Mouse (Mus musculus) skeletal muscle tissue, adult 2 months (tissue): ENCODE data around the gene Zgrf1.

Experiments
- DNase-seq: peaks from one replicate; pipeline ENCODE4 v3.0.0-alpha.2; 2012; ENCODE audit warnings: low read depth, low spot score

The Zgrf1 gene

DNA sequence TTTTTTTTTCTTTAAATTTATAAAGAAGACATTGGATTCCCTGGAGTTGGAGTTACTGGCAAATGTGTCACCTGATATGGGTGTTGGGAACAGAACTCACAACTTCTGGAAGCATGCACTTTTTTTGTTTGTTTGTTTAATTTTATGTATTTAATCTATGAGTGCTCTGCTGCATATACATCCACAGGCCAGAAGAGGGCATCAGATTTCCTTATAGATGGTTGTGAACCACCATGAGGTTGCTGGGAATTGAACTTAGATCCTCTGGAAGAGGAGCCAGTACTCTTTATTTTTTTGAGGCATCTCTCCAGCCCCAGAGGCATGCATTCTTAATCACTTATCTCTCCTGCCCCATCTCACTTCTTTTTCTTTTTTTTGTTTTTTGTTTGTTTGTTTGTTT lies 4.9 kb downstream of the Zgrf1 start:
- no peak for DNase-seq

DNA sequence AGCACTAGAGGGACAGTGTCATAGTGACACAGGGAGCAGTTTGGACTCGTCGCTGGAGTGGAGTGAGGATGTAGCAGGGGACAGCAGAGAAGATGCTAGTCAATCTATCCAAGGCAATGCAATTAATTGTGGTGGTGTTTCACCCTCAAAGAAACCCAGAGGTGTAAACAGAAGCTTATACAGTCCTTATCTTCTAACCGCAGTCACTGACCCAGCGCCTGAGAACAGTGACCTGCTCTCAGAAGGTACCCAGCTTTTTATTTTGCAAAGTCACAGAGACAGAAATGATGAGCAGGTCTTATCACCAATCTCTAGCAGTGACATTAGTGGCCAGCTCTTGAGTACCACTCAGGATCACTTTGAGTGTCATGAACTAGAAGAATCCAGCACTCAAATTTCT lies 9.7 kb downstream of the Zgrf1 start:
- no peak for DNase-seq

DNA sequence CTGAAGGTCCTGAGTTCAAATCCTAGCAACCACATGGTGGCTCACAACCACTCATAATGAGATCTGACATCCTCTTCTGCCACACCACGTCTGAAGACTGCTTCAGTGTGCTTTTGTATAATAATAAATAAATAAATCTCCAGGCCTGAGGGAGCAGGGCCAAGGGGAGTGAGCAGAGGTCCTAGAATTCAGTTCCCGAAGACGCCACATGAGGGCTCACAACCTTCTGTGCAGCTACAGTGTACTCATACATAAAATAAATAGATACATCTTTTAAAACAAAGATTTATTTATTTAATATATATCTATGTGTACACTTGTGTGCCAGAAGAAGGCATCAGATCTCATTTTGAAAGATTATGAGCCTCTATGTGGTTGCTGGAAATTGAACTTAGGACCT lies 11.8 kb downstream of the Zgrf1 start:
- DNase-seq, result no peak

DNA sequence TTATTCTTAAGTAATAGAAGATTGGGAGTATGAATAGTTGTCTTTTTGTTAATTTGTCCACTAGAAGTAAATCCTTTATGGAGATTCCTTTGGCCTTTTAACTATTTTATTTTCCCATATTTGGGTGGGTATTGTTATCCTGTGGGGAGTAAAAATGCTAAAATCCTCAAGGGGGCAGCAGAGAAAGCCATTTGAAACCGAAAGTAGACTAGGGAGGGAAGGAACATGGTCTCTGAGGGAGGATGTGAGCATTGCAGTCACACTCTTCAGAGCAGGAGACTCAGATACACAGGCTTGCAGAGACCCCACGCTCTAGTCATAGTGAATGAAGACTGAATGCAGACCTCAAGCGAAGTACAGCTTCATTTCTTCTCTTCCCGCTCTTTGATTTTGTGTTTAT lies 19.3 kb downstream of the Zgrf1 start:
- peak; percentile 13 for DNase-seq

DNA sequence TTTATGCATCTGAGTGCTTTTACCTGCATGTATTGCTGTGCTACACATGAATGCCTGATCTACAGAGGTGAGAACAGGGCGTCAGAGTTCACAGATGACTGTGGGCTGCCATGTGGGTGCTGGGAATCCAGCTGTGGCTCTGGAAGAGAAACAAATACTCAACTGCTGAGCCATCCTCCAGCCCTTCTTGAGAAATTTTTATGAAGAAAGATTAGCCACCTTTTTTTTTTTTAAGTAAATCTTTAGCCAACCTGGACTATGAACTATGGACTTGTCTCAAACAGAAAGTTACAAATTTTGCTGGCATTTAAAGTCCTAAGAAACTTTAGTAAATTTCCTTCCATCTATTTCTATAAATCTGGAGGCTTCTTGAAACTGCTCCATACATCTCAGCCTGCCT lies 43.8 kb downstream of the Zgrf1 start:
- no peak for DNase-seq

DNA sequence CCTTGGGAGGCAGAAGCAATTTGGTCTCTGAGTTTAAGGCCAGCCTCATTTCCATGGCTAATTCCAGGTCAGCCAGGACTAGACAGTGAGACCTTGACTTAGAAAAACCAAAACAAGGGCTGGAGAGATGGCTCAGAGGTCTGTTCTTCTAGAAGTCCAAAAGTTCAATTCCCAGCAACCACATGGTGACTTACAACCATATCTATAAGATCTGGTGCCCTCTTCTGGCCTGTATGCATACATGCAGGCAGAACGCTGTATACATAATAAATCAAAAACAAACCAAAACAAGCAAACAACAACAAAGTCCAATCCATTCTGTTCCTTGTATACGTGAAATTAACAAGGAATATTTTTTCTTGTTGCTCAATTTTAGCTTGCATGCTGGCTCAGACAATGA lies 54.8 kb downstream of the Zgrf1 start:
- no peak for DNase-seq

DNA sequence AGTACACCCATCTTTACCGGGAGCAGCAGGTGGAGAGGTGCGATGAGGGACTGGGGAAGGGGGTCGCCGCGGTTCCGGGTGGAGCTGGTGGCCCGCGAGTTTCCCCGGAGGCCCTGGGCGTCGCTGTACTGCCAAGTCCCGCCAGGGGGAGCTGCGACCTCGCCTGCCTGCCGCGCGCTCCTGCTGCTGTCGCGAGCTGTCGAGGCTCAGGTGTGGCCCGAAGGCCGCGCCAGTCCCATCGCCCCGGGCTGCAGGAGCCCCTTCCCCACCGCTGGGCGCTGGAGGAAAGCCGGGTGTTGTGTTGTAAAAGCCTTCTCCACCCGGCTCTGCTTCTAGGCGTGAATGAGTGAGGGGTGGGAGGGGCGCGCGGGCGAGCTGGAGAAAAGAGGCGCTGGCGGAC lies 72.0 kb downstream of the Zgrf1 start:
- peak; percentile 10 for DNase-seq

DNA sequence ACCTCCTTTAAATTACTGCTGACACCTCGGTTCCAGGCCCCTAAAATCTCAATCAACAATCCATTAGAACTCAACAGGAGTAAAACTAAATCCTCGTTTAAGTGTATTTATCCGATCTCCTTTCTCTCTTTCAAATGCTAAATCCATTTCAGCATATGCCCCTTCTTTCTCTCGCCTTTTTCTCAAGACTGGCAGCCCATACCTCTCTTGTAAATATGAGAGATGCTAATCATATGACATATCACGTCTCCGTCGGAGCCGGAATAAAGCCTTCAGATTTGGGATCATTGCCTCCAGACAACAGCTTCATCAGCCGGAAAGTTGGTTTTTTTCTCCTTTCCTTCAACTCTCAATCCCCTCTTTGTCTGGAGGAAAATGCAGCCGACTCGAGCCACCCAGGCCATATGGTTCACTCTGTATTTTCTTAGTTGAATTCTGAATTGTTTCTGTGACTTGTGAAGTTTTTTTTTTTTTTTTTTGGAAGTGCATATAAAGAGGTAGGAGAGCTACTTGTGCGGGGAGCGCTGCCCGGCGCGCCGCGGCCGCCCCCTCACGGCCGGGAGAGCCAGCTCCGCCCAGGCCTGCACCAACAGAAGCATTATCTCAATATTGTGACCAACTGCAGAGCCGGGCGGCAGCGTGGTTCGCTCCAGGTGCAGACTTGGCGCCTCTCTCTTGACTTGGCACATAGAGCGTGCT lies 72.6 kb downstream of the Zgrf1 start:
- DNase-seq, result no peak

DNA sequence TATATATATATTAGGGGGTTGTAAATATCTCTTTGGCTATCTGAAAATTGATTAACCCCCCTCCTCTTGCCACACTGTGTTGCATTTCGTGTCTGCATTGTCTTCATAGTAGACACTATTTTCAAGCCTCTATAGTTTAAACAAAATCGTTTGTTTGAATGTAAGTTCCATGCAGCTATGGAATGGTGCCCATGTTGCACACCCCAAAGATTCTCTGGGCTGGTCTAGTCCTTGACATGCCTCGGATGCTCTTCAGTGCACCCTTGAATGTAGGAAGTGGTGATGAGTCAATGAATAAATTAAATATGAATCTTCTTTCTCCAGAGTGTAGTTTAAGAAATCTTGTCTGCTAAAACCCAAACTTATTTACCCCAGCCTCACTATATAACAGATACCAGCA lies 73.2 kb downstream of the Zgrf1 start:
- no peak for DNase-seq

DNA sequence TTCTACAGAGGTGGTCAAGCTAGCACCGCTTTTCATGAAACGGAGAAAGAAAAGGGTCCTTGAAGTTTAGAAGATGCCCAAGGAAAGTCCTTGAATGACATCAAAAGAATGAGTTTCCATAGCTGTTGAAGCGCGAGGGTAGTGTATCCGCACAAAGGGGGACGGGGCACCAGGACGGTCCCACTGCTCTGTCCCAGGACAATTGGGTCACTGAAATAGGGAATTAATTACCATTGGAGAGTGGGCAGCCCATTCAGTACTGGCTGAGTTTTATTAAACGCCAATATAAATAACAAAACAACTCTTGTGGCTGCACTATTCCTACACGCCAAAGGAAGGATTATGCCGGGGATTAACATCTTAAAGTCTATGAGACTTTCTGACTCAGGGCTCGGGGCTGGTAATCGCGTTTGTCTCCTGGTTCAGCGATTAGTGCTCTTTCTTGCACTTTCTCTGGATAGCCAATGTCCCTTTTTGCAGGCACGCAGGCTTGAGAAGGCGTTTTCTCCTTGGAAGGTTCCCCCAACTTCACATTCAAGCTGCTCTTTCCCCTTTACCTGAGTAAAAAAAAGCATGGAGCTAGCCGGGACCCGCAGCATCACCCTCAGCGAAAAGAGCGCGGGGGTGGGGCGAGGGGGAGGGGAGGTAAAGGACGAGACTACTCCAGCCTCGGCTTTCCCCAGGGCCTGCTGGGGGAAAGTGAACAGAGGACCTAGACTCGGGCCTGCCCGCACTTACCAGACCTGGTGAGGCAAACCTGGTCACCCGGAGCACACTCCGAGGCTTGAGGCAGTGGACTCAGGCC lies 74.1 kb downstream of the Zgrf1 start:
- DNase-seq, result no peak

DNA sequence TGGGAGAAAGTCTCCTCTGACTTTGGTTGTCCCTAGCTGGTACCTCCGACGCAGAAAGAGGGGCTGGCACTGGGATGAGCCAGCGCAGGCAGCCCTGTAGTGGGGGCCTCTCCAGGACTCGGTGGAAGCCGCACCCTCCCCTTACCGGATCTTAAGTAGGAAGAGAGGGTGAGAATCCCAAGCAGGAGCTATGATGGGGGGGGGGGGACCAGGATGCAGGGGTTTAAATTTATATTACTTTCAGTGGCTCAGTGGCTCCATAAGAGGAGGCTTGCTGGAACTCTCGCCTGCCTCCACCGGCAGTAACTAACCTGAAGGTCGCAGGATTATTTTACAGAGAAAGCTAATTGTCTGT lies 74.6 kb downstream of the Zgrf1 start:
- no peak for DNase-seq

DNA sequence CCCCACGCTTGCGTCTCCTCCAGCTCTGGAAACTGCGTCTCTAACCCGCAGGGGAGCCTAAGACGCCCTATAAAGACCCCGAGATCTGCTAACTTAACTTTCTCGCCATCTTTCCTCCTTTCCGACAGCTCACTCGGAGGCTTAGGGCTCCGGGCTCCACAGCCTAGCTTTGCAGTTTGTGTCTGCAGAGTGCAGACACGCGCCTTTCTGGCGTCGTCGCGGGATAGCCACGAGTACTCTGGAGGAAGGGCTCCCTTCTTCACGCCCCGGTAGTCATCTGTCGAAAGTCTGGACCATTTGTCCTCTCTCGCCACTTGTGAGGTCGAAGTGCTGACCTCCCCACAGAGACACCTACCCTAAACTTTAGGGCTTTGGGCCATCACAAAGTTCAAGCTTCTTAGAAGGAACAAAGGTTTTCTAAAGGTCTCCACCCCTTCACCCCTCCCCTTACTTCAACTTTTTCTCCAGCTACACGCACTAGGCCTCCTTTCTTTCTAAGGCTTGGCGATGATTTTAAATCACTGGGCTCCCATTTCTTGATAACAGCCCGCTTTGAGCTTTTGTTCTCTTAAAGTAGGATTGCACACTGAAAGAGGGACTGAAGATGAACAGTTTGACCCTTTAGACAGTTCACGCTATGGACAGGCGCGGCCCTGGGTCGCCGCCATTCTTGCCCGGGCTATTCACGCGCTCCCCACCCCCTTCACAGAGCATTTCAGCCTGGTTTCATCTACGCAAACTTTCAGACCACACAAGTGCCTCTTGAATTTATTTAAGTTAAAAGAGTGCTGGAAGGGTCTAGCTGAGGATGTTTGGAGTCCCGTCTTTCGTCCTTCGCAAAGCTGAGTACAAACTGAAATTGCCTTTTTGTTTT lies 75.3 kb downstream of the Zgrf1 start:
- DNase-seq, result no peak

DNA sequence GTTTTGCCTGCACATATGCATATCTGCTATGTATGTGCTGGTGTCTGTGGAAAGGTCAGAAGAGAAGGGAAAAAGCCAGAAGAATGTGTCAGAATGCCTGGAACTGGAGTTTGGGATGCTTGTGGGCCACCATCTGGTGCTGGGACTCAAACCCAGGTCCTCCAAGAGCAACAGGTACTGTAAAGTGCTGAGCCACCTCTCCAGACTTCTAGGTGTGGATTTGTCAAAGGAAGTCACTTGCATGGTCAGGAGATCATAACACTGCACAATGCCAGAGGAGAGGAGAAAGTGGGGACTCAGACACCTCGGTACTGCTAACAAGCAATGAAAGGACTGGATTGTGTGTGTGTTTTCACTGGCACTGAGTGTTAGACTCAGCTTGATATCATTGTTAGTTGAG lies 76.9 kb downstream of the Zgrf1 start:
- DNase-seq, result no peak

DNA sequence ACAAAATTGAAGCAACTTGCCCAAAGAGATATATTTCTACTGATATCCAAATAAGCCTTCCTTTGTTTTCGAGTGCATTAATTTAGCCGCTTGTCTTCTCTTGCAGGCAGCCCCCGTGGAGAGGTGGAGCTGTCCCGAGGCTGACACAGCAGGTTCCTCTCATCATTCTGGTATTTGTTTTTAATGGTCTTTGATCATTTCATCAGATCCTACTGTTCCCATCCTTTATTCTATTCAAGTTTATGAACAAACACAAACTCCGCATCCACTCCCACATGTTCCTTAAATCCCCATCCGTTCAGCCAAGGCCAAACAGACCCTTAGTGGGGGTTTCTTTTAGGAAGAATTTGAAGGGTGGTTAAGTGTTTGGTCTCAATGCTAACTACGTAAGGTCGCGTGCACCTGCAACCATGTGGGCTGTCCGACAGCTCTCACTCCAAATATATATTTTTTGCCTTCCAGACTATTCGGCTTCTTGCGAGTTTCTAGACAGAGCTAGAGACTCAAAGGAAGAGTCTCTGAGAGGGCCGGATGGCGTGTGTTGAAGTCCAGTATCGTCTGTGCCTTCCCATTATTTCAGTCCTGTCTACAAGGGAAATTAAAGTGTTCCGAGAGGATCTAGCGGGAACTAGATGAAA lies 77.6 kb downstream of the Zgrf1 start:
- DNase-seq, result no peak

DNA sequence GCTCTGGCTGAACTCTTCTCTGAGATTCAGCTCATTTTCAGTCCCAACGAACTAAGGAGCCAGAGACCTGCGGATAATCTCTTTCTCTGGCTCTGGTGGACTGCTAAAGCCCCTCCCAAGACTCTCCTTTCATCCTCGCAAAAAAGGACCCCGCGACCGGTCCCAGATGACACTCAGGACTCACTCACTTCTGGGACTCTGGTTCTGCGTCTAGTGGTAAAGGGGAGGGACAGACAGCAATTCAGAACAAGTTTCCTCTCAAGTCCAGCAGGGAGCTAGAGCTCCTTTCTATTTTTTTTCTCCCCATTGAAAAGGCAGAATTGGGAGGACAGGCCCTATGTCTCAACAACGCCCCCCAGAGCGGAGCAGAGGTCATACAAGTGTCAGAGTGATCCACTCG lies 78.3 kb downstream of the Zgrf1 start:
- no peak for DNase-seq

DNA sequence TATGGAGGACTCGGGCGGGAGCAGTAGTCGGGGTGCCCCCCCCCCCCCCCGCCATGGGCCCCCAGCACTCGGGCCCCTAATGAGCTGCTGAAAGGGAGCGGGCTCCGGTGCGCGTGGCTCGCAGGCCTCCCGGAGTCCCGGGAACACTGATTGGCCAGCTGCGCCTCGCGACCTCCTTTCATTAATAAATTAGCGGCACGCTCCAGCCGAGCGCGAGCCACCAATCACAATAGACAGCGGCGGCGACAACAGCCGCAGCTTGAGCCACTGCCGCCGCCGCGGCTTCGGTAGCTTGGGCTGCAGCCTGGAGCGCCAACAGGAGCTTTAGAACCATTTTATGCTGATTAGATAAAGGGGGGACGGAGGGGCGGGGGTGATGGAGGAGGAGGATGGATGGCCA lies 79.2 kb downstream of the Zgrf1 start:
- DNase-seq, result no peak

DNA sequence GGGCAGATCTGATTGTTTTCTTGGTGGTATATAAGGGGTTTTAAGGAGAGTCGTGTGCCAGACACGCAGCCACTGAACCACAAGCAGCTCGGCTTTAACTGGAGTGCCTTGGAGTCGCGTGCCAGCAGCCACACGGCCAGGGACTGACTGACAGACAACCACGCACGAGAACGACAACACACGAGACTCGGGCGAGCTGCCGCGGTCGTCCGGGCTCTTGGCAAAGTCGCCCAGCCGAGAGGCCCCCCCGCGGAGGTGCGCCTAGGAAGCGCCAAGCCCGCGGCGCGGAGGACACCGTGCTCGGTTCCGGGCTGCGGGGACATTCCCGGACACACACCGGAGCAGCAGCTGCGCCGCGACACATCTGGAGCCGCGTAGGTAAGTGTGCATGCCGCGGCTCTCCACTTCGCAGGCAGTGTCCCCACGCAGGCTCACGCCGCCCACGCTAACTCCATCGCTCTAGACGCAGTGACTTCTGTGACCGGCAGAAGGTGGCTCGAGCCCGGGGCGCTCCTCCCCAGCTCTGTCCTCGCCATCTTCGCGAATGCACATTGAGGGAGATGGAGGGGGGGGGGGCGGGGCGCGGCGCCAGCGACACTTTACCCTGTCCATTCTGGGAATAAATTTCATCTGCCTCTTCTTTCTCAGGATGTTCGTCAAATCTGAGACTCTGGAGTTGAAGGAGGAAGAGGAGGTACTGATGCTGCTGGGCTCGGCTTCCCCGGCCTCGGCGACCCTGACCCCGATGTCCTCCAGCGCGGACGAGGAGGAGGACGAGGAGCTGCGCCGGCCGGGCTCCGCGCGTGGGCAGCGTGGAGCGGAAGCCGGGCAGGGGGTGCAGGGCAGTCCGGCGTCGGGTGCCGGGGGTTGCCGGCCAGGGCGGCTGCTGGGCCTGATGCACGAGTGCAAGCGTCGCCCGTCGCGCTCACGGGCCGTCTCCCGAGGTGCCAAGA lies 80.1 kb downstream of the Zgrf1 start, which contains the start of gene Neurog2:
Gene Neurog2, plus strand, starts transcription at position 56 of the 953 bp plus-strand sequence.
- no peak for DNase-seq

DNA sequence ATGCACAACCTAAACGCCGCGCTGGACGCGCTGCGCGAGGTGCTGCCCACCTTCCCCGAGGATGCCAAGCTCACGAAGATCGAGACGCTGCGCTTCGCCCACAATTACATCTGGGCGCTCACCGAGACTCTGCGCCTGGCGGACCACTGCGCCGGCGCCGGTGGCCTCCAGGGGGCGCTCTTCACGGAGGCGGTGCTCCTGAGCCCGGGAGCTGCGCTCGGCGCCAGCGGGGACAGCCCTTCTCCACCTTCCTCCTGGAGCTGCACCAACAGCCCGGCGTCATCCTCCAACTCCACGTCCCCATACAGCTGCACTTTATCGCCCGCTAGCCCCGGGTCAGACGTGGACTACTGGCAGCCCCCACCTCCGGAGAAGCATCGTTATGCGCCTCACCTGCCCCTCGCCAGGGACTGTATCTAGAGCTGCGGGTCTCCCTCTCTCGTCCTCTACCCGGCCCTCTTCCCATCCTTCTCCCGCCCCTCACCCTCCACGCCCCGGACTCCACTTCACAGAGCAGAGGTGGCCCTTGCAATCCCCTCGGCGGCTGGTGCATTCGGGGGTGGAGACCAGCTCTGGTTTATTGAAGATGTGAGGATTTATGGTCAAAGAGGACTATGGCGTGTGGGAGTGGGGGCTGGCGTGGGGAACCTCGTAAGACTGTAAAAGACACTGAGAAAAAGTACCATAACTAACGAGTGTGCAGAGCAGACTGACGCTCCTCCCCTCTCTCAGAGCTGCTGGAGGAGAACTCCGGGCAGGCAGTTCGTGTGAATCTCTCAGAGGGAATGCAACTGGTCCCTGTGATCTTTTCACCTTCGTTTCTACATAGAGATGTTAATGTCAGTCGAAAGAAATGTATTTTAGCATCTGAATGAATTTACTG lies 81.1 kb downstream of the Zgrf1 start:
- DNase-seq, result peak; percentile 29

DNA sequence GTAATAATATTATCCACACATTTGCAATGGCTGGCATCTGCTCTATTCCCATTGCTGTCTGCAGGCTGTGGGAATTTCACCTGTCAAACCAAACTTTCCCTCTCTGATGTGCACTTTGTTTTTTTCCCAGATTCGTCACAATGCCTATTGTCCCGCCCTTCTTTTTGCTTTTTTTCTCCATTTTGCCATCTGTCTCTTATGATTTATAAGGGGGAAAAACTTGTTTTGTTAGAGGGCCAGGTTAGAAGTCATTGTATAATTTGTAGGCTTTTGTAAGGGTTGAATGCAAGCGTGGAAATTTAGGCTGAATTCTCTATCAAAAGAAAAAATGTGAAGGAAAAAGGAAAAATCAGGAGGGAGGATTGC lies 81.7 kb downstream of the Zgrf1 start:
- DNase-seq, result no peak
